Mouse (Mus musculus): ENCODE results near the gene Mapk1ip1l. TPM values are rescaled to one million over a fixed set of nuclear protein-coding genes. Genes with fewer than 3 reads are reported as not detected.

Mapk1ip1l gene
- total and polyA plus RNA-seq, 3 experiments, result 33.8 to 159 (median 59.5) TPM

DNA sequence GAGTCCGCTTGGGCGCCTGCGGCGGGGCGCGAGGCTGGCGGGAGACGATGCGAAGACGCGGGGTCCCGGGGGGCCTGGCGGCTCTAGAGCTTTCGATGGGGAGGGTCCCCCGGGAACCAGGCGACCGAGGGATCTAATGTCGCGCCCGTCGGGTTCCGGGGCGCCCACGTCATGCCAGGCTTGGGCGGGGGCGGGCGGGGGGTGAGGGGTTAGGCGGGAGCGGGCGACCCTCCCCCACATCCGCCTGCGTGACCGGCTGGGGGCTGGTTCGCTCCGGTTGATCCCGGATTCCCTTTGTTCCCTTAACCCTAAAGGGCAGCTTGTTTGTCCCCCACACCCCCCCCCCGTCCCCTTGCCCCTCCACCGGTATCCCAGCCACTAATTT is 334 bp downstream of the Mapk1ip1l start:
- Histone ChIP-seq H3K27ac (ENCODE audit: control insufficient read depth, low read depth, low read length) (peak overlapping the region; percentile 72), H3K36me3 (ENCODE audit: control insufficient read depth in 1 of 2, insufficient read depth in 2 of 2, low read length in 2 of 2) (peaks cover 1 to 40% of the 10 kb centered on the region in 2 experiments; a peak in 3 of 4 replicates), H3K4me3 (ENCODE audit: control insufficient read depth in 1 of 2, insufficient read depth in 1 of 2, low read depth in 2 of 2, low read length in 2 of 2) (peak overlapping the region; percentile 96), H3K9ac (ENCODE audit: control insufficient read depth, low read depth, low read length, poor library complexity, severe bottlenecking) (peak overlapping the region; percentile 98), H3K9me3 (replicated peaks; ENCODE audit: insufficient read depth, low read length) (no peaks in the 10 kb centered on the region), H3K27me3 (ENCODE audit: control insufficient read depth in 1 of 2, insufficient read depth in 2 of 2, low read length in 2 of 2) (no peaks in the 10 kb centered on the region), H3K79me2 (ENCODE audit: control insufficient read depth, insufficient read depth, low read length, poor library complexity) (peaks cover 47% of the 10 kb centered on the region), H3K4me1 (ENCODE audit: control insufficient read depth in 1 of 2, insufficient read depth in 2 of 2, low read length in 2 of 2) (peaks cover 5 to 17% of the 10 kb centered on the region in 2 experiments)
- TF ChIP-seq GABPA (IDR thresholded peaks at IDR 0.05; ENCODE audit: low read depth, low read length), result no peak
- TF ChIP-seq CHD1 (IDR thresholded peaks at IDR 0.05; ENCODE audit: low read depth, low read length), result no peak
- no peak for TF ChIP-seq TBP (IDR thresholded peaks at IDR 0.05; ENCODE audit: low read depth, low read length)
- no peak for TF ChIP-seq JUND (IDR thresholded peaks at IDR 0.05; ENCODE audit: low read depth, low read length)
- TF ChIP-seq ETS1 (IDR thresholded peaks at IDR 0.05; ENCODE audit: low read depth, low read length), result no peak
- no peak; the same call in 1 of the 2 replicates for TF ChIP-seq MAZ (IDR thresholded peaks at IDR 0.05; ENCODE audit: low read depth, low read length)
- TF ChIP-seq BHLHE40 (IDR thresholded peaks at IDR 0.05; ENCODE audit: borderline replicate concordance, low read depth, low read length), result no peak
- DNase-seq (ENCODE audit: low read depth, low spot score), result no peak

DNA sequence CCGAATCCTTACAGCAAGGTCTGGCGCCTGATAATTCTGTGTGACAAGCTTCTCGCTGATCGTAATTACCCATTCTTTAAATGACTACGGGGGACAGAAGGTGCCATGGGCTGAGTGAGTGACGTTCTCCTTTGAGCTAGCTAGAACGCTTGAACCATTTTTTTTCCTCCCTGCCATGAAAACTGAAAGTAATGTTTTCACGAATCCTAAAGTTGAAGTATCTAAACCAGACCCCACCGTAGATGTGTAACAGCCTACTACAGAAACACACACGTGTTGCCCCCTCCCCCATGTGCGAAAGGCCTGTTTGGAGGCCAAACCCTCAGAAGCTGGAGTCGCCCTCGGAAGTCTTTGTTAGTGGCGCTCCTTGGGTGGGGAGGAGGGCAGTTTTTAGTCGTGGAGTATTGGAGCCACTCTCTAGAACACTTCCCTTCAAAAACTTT is 774 bp downstream of the Mapk1ip1l start:
- Histone ChIP-seq H3K9me3 (replicated peaks; ENCODE audit: insufficient read depth, low read length) (no peaks in the 10 kb centered on the region), H3K9ac (ENCODE audit: control insufficient read depth, low read depth, low read length, poor library complexity, severe bottlenecking) (peak overlapping the region; percentile 98), H3K27ac (ENCODE audit: control insufficient read depth, low read depth, low read length) (peak overlapping the region; percentile 61), H3K4me3 (ENCODE audit: control insufficient read depth in 1 of 2, insufficient read depth in 1 of 2, low read depth in 2 of 2, low read length in 2 of 2) (peak overlapping the region; percentile 73 to 96), H3K79me2 (ENCODE audit: control insufficient read depth, insufficient read depth, low read length, poor library complexity) (peaks cover 50% of the 10 kb centered on the region), H3K36me3 (ENCODE audit: control insufficient read depth in 1 of 2, insufficient read depth in 2 of 2, low read length in 2 of 2) (peaks cover 1 to 41% of the 10 kb centered on the region in 2 experiments; a peak in 3 of 4 replicates), H3K27me3 (ENCODE audit: control insufficient read depth in 1 of 2, insufficient read depth in 2 of 2, low read length in 2 of 2) (no peaks in the 10 kb centered on the region), H3K4me1 (ENCODE audit: control insufficient read depth in 1 of 2, insufficient read depth in 2 of 2, low read length in 2 of 2) (peaks cover 5 to 17% of the 10 kb centered on the region in 2 experiments)
- peak; percentile 61 for DNase-seq (ENCODE audit: low read depth, low spot score)
- TF ChIP-seq POLR2A (IDR thresholded peaks at IDR 0.05; ENCODE audit: control insufficient read depth in 1 of 2, insufficient read depth in 1 of 2, low read depth in 1 of 2, low read length in 2 of 2, poor library complexity in 1 of 2) (no peak), GABPA (IDR thresholded peaks at IDR 0.05; ENCODE audit: low read depth, low read length) (no peak), ZKSCAN1 (IDR thresholded peaks at IDR 0.05; ENCODE audit: low read depth, low read length) (no peak), MEF2A (IDR thresholded peaks at IDR 0.05; ENCODE audit: extremely low read depth, insufficient replicate concordance, low read depth, low read length, poor library complexity, severe bottlenecking) (no peak), ZNF384 (IDR thresholded peaks at IDR 0.05; ENCODE audit: low read depth, low read length) (no peak), ZC3H11A (IDR thresholded peaks at IDR 0.05; ENCODE audit: low read depth, low read length) (no peak), BHLHE40 (IDR thresholded peaks at IDR 0.05; ENCODE audit: borderline replicate concordance, low read depth, low read length) (no peak), UBTF (IDR thresholded peaks at IDR 0.05; ENCODE audit: borderline replicate concordance, insufficient read depth, low read depth, low read length) (no peak), JUND (IDR thresholded peaks at IDR 0.05; ENCODE audit: low read depth, low read length) (no peak), CTCF (IDR thresholded peaks at IDR 0.05 in 2 of 3, conservative IDR thresholded peaks at IDR 0.05 in 1 of 3; ENCODE audit: control insufficient read depth in 1 of 3, insufficient read depth in 1 of 3, low read depth in 2 of 3, low read length in 3 of 3, poor library complexity in 1 of 3, severe bottlenecking in 1 of 3) (no peak), POLR2AphosphoS5 (IDR thresholded peaks at IDR 0.05; ENCODE audit: borderline replicate concordance, low read depth, low read length) (no peak), RCOR1 (IDR thresholded peaks at IDR 0.05; ENCODE audit: low read depth, low read length) (no peak), NRF1 (IDR thresholded peaks at IDR 0.05; ENCODE audit: insufficient read depth, low read depth, low read length, poor library complexity, severe bottlenecking) (no peak), MXI1 (IDR thresholded peaks at IDR 0.05; ENCODE audit: low read depth, low read length) (peak; percentile 94), SIN3A (IDR thresholded peaks at IDR 0.05; ENCODE audit: low read length) (peak; percentile 74), RAD21 (IDR thresholded peaks at IDR 0.05; ENCODE audit: low read depth, low read length) (no peak), MAZ (IDR thresholded peaks at IDR 0.05; ENCODE audit: low read depth, low read length) (no peak), E2F4 (IDR thresholded peaks at IDR 0.05; ENCODE audit: borderline replicate concordance, low read depth, low read length) (no peak), TAL1 (IDR thresholded peaks at IDR 0.05; ENCODE audit: low read length) (no peak), CHD2 (IDR thresholded peaks at IDR 0.05; ENCODE audit: low read length) (no peak), ETS1 (IDR thresholded peaks at IDR 0.05; ENCODE audit: low read depth, low read length) (no peak), MYC (IDR thresholded peaks at IDR 0.05; ENCODE audit: low read depth, low read length) (peak; percentile 81), CHD1 (IDR thresholded peaks at IDR 0.05; ENCODE audit: low read depth, low read length) (0 out of 2 replicates have a peak, but pooled peaks have one; percentile 50), MAX (IDR thresholded peaks at IDR 0.05; ENCODE audit: low read length) (peak; percentile 70), ELF1 (IDR thresholded peaks at IDR 0.05; ENCODE audit: low read depth, low read length) (no peak), HCFC1 (IDR thresholded peaks at IDR 0.05; ENCODE audit: low read depth, low read length) (no peak), USF2 (IDR thresholded peaks at IDR 0.05; ENCODE audit: borderline replicate concordance in 1 of 2, insufficient read depth in 1 of 2, low read depth in 1 of 2, low read length in 2 of 2) (no peak), NELFE (IDR thresholded peaks at IDR 0.05; ENCODE audit: low read depth, low read length) (no peak), SMC3 (IDR thresholded peaks at IDR 0.05; ENCODE audit: low read depth, low read length) (no peak)
